Comparison of ENCODE assay signal across 8 mouse cellular contexts in the genomic region with DNA sequence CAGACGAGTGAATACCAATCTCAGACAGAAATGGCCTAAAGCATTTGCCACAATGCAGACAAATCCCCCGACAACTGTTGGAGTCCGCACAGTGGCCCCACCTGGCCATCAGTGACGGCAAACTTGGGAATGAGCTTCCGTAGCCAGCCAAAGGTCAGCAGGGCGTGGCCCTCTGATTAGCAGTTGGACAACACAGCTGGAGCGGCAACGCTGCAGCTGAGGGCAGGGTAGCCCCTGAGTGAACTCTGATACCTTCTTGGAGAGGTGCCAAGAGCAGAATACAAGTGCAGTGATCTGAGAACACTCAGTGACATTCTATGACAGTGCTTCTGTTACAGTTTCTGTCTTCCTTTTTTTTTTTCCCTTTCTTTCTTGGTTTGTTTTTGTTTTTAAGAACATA.
DNase-seq lines count a peak whose midpoint lies in the region; ATAC-seq and TF ChIP-seq lines count a peak whose summit lies in the region.
"Had no signal": no experiment of that assay in that cellular context is flagged by ENCODE, and none has a peak within 500 bp of the region (broad histone marks: within the 10 kb centered on the region; RNA-seq: fewer than 3 reads in every experiment).

No protein-coding gene starts in this region.

- peak; percentile 12 for DNase-seq in ovary, postnatal 36 days (ENCODE audit: low spot score)
- DNase-seq in ovary, postnatal 10 days (ENCODE audit: low spot score): no peak
- peak; percentile 56 for DNase-seq in large intestine, adult 2 months (ENCODE audit: low read depth, low spot score)
- DNase-seq in thymus, postnatal 4 days: no peak
- no peak for DNase-seq in c-Kit-positive CD71-positive TER-119-positive erythroid progenitor cells, embryonic 14.5 days (ENCODE audit: low spot score)
- DNase-seq in layer of hippocampus, adult 2 months (ENCODE audit: low spot score in 2 of 2): no peak

- H3K9ac ChIP-seq in heart, embryonic 15.5 days: no peak overlapping the region
- H3K9ac ChIP-seq: lung, embryonic 15.5 days had no signal

- H3K27me3 ChIP-seq in heart, embryonic 15.5 days: no peaks in the 10 kb centered on the region
- H3K27me3 ChIP-seq: lung, embryonic 15.5 days had no signal

- H3K9me3 ChIP-seq in heart, embryonic 15.5 days (replicated peaks): no peaks in the 10 kb centered on the region
- H3K9me3 ChIP-seq: lung, embryonic 15.5 days had no signal

- ATAC-seq in heart, embryonic 15.5 days (replicated peaks; ENCODE audit: insufficient number of reproducible peaks, insufficient read depth, low FRiP score, low read depth): peak; percentile 76

- H3K4me3 ChIP-seq in heart, embryonic 15.5 days: no peak overlapping the region
- H3K4me3 ChIP-seq in layer of hippocampus, adult 2 months: no peak overlapping the region
- H3K4me3 ChIP-seq: lung, embryonic 15.5 days had no signal

- H3K4me2 ChIP-seq in heart, embryonic 15.5 days: peak overlapping the region; percentile 44
- H3K4me2 ChIP-seq: lung, embryonic 15.5 days had no signal

- H3K4me1 ChIP-seq in heart, embryonic 15.5 days (replicated peaks): peaks cover 17% of the 10 kb centered on the region

- H3K27ac ChIP-seq in heart, embryonic 15.5 days: peak overlapping the region; percentile 58
- no peak overlapping the region for H3K27ac ChIP-seq in layer of hippocampus, adult 2 months
- H3K27ac ChIP-seq: lung, embryonic 15.5 days had no signal

- TF ChIP-seq CTCF in layer of hippocampus, adult 2 months (conservative IDR thresholded peaks at IDR 0.05): no peak

- 9% methylated on average over 8 of the region's 8 CpGs for WGBS in heart, embryonic 15.5 days
- 25% methylated on average over 8 of the region's 8 CpGs for WGBS in large intestine, adult 2 months

- no peaks in the 10 kb centered on the region for H3K36me3 ChIP-seq in heart, embryonic 15.5 days
- H3K36me3 ChIP-seq: lung, embryonic 15.5 days had no signal

Comparison
In these comparisons a context has a peak if more than half of its experiments do, and no peak if none do; other contexts are left out.
1. DNase-seq: peak in ovary, postnatal 36 days (single experiment) and large intestine, adult 2 months (single experiment); none in ovary, postnatal 10 days (single experiment), thymus, postnatal 4 days (single experiment), c-Kit-positive CD71-positive TER-119-positive erythroid progenitor cells, embryonic 14.5 days (single experiment) and layer of hippocampus, adult 2 months (0 of 2).